Mouse (Mus musculus) left cerebral cortex, postnatal 25 days (tissue): ENCODE results near the gene Scube2. TPM values are rescaled to one million over a fixed set of nuclear protein-coding genes. Genes with fewer than 3 reads are reported as not detected.
A peak's percentile ranks its signal among the peaks of the same experiment; 100 is the strongest.

ENCODE experiments used
- DNase-seq, 2 experiments: peaks; one replicate each; pipeline ENCODE4 v3.0.0; 2022; ENCODE audit warnings: low spot score in 2 of 2, mixed read lengths in 1 of 2
- intact Hi-C: fragments of 180-260 bp; cut with DNase I; formaldehyde crosslinking; loops from one replicate; pipeline ENCODE4 v1.15.1; 2025
- total RNA-seq, 2 experiments: library from RNA; stranded (reverse); gene quantifications; 2 replicates each; pipeline ENCODE4 v1.2.3; 2021

Gene Scube2
- total RNA-seq, 2 experiments from 2014 or later = 0.80 to 0.92 TPM

DNA sequence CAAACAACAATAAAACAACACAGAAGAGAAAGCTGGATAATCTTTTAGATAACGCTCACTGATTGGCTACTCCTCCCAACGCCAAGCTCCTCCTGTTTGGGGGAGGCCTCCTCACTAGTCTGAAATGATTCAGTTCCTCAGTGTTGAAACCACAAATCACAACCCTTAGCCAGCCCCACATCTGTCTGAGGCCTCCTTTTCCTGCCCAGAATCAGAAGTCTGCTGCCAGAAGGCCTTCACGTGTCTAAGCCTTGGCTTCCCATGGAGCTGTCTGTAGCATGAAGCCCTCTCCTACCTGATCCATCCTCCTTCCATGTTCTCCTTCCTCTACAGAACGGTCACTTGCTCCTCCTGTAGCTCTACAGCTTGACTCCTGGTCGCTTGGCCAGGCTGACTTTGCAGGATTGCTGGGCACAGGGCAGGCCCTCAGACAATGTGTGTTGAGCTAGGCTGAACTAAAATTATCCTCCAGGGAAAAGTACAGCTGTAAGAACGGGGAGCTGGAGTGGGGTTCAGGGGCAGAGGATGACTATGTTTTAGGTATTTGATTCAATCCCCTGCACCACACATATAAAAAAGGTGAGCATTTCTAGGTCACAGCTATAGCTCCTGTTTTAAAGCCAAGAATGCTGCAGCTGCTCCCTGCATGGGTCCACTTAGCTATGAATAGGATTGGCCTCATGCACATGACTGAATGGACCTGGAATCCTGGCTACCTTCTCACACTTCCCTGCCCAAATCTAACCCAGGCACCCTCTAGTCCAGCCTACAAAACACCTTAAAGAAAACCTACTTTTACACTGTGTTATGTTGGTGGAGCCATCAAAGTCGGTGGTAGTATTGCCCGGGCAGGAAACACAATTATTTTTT is 57.6 kb downstream of the Scube2 start:
- no peak for DNase-seq
- intact Hi-C loops = no loop called here

DNA sequence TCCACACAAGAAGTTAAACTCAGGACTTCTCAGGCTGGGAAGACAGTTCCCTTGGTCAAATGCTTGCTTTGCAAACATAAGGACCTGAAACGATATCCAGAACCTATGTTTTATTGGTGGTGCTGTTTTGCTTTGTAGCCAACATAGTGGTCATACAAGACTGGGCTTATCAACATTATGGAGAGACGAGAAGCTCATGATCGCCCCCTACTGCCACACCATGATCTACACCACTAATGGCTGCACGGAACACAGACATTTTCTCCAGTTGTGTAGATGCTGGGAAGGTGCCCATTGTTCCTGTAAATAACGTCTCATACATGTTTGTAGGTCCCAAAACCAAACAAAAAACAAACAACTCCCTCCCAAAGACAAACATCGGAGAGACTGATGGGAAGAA is 60.6 kb downstream of the Scube2 start:
- DNase-seq = no peak
- intact Hi-C loops = no loop called here

DNA sequence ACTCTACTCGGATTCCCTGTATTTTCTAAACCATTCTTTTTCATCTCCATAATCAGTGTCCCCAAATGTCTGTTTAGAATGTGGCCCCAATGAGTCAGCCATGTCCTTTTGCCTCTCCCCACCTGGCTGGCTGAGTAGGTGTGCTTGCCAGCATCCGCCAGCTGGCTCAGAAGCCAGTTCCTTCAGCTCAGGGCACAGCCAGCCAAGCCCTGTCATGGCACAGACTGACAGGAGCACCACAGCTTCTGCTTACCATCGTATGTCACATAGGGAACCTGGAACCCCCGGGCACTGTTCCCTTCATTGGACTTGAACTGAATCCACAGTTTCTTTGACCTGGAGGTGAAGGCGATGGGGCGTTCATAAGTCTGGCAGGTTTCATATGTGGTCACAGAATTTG is 61.1 kb downstream of the Scube2 start:
- intact Hi-C loops = no loop called here
- DNase-seq = no peak

DNA sequence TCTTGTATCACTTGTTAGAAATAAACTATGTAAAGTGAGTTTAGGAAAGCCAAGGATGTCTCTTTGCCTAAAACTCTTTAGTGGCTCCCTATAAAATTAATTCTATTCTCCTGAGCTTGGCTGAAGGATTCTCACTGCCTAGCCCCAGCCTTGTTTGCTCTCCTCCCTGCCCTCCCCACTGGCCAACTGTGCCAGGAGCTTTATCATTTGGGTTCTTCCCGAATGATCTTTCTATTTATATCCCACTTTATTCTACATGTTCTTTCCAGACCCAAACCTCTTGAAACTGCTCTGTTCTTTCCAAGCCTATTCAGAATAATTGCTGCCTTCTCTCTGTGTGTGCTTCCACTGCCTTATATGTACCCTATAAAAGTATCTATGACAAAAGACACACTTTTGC is 62.0 kb downstream of the Scube2 start:
- DNase-seq = no peak
- intact Hi-C loops = no loop called here

DNA sequence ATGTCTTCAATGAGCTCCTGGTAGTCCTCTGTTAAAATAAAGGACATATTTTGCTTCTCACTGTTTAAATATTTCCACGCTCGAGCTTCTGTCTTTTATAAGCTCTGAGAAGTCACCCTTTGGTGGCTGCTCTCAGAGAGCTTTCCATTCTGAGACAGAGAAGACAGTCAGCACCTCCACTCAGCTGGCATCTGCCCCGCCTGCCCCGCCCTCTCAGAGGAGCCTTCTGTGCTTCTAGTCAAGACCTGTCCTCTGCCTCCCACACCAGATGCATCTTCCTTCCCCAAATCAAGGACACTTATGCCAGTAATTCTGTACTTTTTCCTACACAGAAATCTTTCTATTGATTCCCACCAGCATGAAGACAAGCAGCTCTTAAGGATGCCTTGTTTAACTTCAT is 64.9 kb downstream of the Scube2 start:
- DNase-seq = peak in 1 of 2 experiments; percentile 55
- intact Hi-C loops = no loop called here

DNA sequence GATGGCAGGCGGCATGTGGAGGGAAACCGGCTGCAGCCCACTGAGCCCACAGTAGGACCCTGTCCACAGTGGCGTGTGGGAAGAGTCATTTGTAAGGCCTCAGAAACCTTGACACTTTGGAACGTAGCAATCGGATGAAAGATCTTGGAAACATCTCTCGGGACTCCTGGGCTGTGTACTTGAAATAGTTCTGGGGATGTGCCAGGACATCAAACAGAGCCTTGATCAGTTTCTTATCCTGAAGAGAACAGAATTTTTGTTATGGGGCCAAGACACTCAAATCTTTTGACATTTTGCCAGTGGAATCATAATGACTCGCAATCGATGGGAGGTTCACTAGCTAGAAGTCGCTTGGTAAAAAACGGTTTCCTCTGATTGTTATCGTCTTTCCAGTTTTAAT is 66.3 kb downstream of the Scube2 start:
- intact Hi-C loops = no loop called here

DNA sequence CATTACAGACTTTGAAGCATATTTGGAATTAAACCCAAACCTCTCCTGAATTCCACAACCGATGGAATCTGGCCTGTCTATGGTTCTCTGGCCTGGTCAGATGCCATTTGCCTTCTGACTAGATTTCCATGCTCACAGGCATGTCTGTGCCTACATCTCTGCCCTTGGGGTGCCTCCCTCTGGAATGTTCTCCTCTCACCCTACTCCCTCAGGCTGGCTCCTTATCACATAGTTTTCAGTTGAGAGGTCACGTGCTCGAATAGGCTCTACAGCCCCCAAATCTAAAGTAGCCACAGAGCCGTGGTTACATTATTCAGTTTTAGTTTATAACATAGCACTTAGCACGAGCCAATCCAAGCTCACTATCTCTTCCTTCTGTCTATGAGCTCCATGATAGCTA is 69.9 kb downstream of the Scube2 start:
- no peak for DNase-seq
- intact Hi-C loops = no loop called here

More for the DNA sequence above, 66.3 kb downstream of the Scube2 start:
- no peak for DNase-seq

DNA sequence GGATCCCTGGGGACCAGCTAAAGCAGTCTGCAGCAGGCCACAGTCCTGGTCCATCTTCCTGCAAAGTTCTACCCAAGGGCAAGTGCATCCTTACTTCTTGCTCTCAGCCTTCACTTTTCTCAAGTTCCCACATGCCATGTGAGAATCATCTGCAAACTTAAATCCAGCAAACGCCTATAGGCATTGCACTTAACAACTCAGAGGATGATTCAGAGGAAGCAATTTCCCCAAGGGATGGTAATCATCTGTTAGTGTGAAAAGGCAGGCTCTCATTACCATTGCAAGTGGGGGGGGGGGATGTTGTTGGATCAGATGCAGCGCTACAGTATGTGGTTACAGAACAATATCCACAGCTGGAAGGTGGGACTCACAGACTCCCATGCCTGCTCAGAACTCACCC is 70.9 kb downstream of the Scube2 start:
- peak in 1 of 2 experiments; percentile 63 for DNase-seq
- intact Hi-C loops = loop anchor here (5.0 kb wide), 2 partner anchors 73 to 98 kb away; partner anchors contain the start of gene Scube2

DNA sequence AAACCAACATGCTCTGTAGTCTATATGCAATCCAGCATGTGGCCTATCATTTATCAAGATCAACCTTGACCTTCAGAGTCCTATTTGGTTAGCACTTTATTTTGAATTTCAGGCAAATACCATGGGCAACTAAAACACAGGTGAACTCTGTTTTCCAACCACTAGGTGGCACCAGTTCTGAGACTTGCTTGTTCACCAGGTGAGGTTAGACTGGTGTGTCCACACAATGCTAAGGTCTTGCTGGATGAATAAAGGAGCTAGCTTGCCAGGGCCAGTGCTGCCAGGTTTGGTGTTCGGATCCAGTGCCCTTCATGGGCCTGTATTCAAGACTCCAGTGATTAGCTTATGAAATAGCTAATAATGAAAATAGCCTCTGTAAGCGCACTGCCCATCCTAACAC is 72.7 kb downstream of the Scube2 start:
- peak; percentile 61 to 64 for DNase-seq
- intact Hi-C loops = loop anchor here (5.0 kb wide), 2 partner anchors 75 to 100 kb away; partner anchors contain the start of gene Scube2

DNA sequence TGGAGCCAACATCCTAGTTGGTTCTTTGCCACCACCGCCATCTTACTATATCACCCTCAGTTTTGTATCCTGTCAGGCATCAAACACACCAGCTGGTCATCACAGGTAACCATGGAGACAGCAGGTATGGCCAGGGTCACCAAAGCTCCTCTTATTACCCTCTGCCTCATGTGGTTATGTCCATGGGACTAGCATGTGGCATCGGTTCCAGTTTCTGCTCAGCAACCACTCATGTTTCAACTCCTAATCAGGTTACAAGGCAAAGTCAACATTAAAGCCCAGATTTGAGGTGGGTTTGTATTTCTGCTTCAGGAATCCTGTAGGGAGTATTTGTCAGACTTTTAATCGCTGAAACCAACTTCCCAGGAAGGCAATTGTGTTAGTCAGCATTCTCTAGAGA is 74.7 kb downstream of the Scube2 start:
- DNase-seq = no peak
- intact Hi-C loops = loop anchor here (5.0 kb wide), 2 partner anchors 76 to 101 kb away; partner anchors contain the start of gene Scube2

DNA sequence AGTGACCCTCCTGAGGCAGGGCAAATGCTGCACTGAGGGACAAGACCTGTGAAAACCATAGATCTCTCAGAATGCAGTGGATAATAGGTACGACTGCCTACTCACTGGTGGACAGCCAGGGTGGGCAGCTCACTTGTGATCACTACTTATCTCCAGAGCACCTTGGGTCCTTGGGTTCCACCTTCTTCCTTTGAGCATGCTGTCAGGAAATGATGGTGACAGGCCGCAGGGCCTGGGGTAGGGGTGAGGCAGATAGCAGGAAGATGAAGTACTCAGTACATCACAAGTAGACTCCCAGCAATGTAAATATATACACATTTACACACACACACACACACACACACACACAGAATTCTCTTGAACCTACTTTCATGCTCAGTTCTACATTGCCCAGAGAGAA is 77.6 kb downstream of the Scube2 start:
- DNase-seq = no peak
- intact Hi-C loops = no loop called here

DNA sequence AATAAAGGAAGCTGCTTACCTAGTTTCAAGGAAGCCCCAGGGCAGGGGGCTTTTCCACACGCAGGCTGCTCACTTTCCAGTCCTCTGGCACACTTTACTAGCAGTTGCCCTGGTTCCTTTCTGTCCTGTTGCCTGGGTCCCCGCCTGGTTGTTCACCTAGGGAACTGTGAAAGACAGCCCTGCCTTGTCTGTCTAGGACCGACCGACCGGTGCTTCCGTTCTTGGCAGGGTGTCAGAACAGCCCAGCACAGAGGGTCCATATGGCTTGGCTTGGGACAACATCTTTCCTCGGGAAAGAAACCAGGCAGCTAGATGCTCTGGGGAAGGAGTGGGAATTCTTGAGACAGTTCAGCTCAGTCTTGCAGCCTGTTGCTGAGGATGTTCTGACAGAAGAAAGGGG is 82.2 kb downstream of the Scube2 start:
- no peak for DNase-seq
- intact Hi-C loops = no loop called here

DNA sequence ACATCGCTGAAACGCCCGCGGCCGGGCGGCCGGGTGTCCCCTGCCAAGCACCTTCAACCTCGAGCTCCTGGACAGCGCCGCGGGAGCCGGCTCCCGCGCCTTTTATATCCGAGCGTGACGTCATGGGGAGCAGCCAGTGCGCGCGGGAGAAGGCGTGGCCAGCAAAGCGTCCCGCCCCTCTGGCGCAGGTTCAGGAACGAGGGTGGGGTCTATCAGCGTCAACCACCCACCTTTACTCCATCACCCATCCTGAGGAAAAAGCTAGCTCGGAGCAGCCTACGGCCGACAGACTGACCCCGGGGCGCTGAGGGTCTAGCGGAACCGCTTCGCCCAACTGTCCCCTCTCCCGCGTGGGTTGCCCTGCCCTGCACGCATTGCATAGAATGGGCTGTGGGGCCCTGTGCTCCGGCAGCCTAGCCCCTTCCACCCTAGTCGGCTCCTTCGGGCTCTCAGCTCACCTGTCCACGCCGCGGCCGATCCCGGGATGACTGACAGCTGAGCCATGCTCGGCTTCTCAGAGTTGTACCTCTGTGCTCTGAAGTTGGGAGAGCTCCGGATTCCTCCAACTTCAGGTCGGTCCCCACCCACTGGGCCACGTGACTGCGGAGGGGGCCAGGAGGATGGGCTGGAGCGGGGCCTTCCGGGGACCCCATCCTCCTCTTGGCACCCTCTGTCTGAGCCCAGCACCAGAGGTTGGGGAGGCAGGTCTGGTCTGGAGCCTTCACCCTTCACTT is 83.8 kb downstream of the Scube2 start, which contains the start of gene Nrip3:
Gene Nrip3, minus strand, starts transcription at position 556 of the 734 bp plus-strand sequence.
- intact Hi-C loops = no loop called here
- DNase-seq = peak; percentile 73

DNA sequence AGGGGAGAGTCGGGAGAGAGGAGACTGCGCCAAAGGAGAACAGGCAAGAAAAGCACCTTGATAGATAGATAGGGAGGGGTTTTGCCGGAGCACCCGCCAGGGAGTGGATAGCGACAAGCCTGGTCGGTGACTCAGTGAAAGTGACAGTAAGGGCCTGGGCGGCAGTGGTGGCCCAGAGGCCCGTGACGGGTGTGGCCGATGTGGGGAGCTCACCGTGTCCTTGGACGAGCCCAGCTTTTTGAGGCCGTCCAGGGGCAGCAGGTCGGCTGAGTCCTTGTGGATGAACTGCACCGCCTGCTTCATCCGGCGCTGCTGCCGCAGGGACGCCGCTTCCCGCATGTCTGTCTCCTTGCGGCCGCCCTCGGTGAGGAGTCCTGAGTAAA is 84.4 kb downstream of the Scube2 start:
- DNase-seq = peak in 1 of 2 experiments; percentile 27
- intact Hi-C loops = no loop called here

DNA sequence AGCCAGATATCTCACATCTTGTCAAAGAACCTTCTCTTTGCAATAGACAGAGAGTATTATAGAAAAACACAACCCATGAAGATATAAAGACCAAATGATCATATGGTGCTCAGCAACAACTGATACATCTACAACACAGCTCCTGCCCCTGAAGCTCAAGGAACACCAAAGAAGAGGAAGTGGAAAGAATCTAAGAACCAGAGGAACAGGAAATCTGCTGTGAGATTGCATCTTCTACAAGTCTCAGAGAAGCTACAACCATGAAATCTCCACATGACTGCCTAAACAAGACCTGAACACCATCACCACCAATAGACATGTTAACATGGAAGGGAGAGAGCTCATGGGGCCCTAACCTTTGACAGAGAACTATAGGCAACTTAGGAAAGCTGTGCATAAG is 93.2 kb downstream of the Scube2 start:
- intact Hi-C loops = no loop called here
- no peak for DNase-seq

DNA sequence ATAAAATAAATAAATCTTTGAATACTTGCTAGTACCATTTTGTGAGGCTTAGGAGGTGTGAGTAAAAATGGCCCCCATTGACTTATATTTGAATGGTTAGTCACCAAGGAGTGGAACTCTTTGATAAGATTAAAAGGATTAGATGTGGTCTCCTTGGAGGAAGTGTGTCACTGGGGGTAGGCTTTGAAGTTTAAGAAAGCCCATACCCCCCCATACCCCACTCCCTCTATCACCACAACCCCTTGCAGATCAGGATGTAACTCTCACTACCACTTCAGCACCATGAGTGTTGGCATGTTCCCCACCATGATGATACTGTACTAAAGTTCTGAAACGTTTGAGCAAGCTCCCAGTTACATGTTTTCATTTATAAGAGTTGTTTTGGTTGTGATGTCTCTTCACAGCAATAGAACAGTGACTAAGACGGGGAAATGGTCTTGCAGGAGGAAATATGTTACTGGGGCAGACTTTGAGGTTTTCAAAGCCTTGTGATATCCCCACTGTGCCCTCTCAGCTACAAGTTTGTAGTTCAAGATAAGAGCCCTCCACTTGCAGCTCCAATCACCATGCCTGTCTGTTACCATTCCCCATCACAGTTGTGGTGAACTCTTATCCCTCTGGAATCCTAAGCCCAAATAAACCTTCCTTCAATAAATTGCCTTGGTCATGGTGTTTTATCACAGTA is 96.6 kb downstream of the Scube2 start:
- DNase-seq = no peak

DNA sequence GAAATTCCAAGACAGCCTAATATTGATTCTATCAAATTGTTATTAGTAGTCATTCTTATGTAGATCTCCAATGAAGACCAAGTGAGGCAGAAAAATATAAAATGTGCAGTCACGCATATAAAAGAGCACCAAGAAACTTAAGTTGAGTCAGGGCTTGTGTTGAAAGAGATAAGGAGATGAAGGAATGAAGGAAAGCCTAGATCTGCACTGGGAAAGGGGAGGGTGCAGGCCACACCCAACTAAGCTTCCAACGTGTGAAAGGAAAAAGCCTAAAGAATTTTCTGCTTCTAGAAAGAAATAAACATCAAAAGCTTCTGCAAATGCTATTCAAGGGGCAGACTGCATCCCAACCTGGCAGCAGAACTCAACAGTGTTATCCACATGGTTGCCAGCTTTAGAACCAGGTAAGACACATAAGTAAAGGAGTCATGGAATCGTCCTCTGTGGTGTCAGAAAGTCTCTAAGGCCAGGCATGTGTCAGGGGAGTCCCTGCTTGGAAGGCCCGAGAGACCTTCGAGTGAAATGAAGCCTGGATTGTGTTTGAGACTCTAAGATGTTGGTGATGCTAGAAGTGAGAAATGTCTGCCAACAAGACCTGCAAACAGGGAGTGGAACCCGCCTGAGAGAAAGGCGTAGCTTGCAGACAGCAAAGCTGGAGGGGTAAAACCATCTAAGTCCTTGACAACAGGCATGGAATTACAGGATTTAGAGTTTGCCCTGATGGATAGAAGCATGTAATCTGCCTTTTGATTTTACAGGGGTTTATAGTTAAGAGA is 97.7 kb downstream of the Scube2 start:
- no peak for DNase-seq
- intact Hi-C loops = no loop called here

More for the DNA sequence above, 96.6 kb downstream of the Scube2 start:
- intact Hi-C loops = no loop called here

DNA sequence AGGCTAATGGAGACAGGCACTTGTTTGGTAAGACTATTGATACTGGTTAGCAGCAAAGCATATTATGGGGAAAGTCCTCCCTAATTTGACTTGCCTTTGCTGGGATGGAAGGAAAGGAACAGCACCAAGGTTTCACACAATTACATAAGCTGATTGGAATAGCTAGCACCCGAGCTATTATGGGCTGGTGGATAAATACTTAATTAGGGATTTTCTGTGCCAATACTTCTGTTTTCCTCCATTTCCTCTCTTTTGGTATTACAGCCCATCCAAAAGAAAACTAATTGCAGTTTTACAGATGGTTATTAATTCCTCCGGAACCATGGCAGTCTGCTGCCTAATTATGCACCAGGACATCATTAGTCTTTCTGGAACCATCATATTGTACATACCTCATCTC is 101.5 kb downstream of the Scube2 start:
- intact Hi-C loops = no loop called here
- DNase-seq = no peak

DNA sequence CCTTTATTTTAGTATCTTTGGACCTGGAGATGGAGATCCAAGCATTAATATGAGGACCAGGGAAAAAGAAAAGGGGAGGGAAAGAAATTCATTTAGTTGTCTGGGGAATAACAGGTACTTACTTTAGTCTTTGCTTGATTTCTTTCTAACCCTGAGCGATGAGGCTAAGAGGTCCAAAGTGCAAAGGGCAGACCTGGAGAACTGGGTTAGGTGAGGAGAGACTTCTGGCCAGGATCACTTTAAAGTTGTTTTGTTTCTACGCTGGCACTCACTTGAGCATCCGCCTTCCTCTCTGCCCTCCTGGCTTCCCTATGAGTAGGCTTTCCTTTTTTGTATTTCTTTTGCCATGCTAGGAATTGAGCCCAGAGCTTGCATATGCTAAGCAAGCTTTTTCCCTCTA is 109.2 kb downstream of the Scube2 start:
- DNase-seq = no peak
- intact Hi-C loops = no loop called here
